Mouse (Mus musculus) midbrain, embryonic 13.5 days (tissue): Measurements from ENCODE around the gene Tmem40. TPM values are rescaled to one million over a fixed set of nuclear protein-coding genes. Genes with fewer than 3 reads are reported as not detected.

Experiments
- ATAC-seq: fragments of 200-750 bp; cut with Nextera tagmentation; 2 replicates; pipeline ENCODE4 v1.8.0; 2017; ENCODE audit warnings: mild to moderate bottlenecking, moderate TSS enrichment, moderate library complexity
- H3K27ac ChIP-seq: fragments of 300-500 bp; sonication (generic); 2 replicates; pipeline ENCODE4 v1.5.1; 2015; ENCODE audit warnings: inconsistent platforms, mild to moderate bottlenecking, moderate library complexity
- H3K27me3 ChIP-seq: fragments of 300-500 bp; sonication (generic); 2 replicates; pipeline ENCODE4 v1.6.1; 2015; ENCODE audit warnings: mild to moderate bottlenecking, inconsistent platforms
- H3K36me3 ChIP-seq: fragments of 300-500 bp; sonication (generic); 2 replicates; pipeline ENCODE4 v1.6.1; 2015; ENCODE audit warnings: mild to moderate bottlenecking, inconsistent platforms
- H3K4me1 ChIP-seq: fragments of 300-500 bp; sonication (generic); replicated peaks from 2 replicates; pipeline ENCODE4 v1.6.1; 2015; ENCODE audit warnings: inconsistent platforms
- H3K4me2 ChIP-seq: fragments of 300-500 bp; sonication (generic); replicated peaks from 2 replicates; pipeline ENCODE4 v1.6.1; 2015; ENCODE audit warnings: moderate library complexity, mild to moderate bottlenecking, inconsistent platforms
- H3K4me3 ChIP-seq: fragments of 300-500 bp; sonication (generic); replicated peaks from 2 replicates; pipeline ENCODE4 v1.5.1; 2015; ENCODE audit warnings: mild to moderate bottlenecking, inconsistent platforms
- H3K9ac ChIP-seq: fragments of 300-500 bp; sonication (generic); replicated peaks from 2 replicates; pipeline ENCODE4 v1.6.1; 2015; ENCODE audit warnings: mild to moderate bottlenecking, inconsistent platforms
- H3K9me3 ChIP-seq: fragments of 300-500 bp; sonication (generic); 2 replicates; pipeline ENCODE4 v1.6.1; 2016; ENCODE audit warnings: mild to moderate bottlenecking, inconsistent platforms
- WGBS: fragments of 180-500 bp; shearing (Covaris S2); methylation state at CpG from one replicate; pipeline ENCODE4 v1.1.7; 2015; 5-methylcytosine and 5-hydroxymethylcytosine counted together
- polyA plus RNA-seq: library from polyadenylated mRNA; unstranded; fragments of >200 nt; fragmentation: Nextera tagmentation; extraction: Ambion mirVana; gene quantifications from 2 replicates; pipeline ENCODE4 v1.2.1, GENCODE M21; 2015

Tmem40 gene
- polyA plus RNA-seq, 1 experiment from 2014 or later = 0.79 TPM

GRCm38 (mm10) chr6:115764179-115764578 lies 2.0 kb upstream of the Tmem40 start:
- ATAC-seq = peak; percentile 90
- no peaks in the 10 kb centered on the region for H3K9me3 ChIP-seq

GRCm38 (mm10) chr6:115760982-115761381 lies 1.2 kb downstream of the Tmem40 start:
- Histone ChIP-seq H3K36me3 (no peaks in the 10 kb centered on the region), H3K9me3 (no peaks in the 10 kb centered on the region), H3K9ac (no peak overlapping the region), H3K27me3 (no peaks in the 10 kb centered on the region), H3K4me1 (peaks cover 13% of the 10 kb centered on the region), H3K4me2 (no peak overlapping the region), H3K4me3 (no peak overlapping the region), H3K27ac (no peak overlapping the region)
- ATAC-seq = no peak
- WGBS = 71% methylated on average over 4 of the region's 4 CpGs

More at GRCm38 (mm10) chr6:115764179-115764578, 2.0 kb upstream of the Tmem40 start:
- no peaks in the 10 kb centered on the region for H3K36me3 ChIP-seq
- H3K4me3 ChIP-seq = no peak overlapping the region
- 0 out of 2 replicates have a peak overlapping the region, but pooled peaks have one; percentile 28 for H3K9ac ChIP-seq
- H3K4me2 ChIP-seq = peak overlapping the region; percentile 36; the same call in 1 of the 2 replicates
- H3K4me1 ChIP-seq = peaks cover 13% of the 10 kb centered on the region
- 6% methylated on average over 7 of the region's 7 CpGs for WGBS
- peak overlapping the region; percentile 77 for H3K27ac ChIP-seq
- H3K27me3 ChIP-seq = no peaks in the 10 kb centered on the region

GRCm38 (mm10) chr6:115760137-115760536 lies 2.1 kb downstream of the Tmem40 start:
- Histone ChIP-seq H3K9me3 (no peaks in the 10 kb centered on the region), H3K36me3 (no peaks in the 10 kb centered on the region), H3K27ac (no peak overlapping the region), H3K4me1 (peaks cover 13% of the 10 kb centered on the region), H3K27me3 (no peaks in the 10 kb centered on the region), H3K4me3 (no peak overlapping the region), H3K9ac (no peak overlapping the region), H3K4me2 (no peak overlapping the region)
- 96% methylated on average over 4 of the region's 4 CpGs for WGBS
- ATAC-seq = no peak

GRCm38 (mm10) chr6:115759461-115759860 lies 2.7 kb downstream of the Tmem40 start:
- ATAC-seq = no peak
- no peak overlapping the region for H3K9ac ChIP-seq
- whole genome bisulfite sequencing = 77% methylated on average over 5 of the region's 5 CpGs
- peaks cover 12% of the 10 kb centered on the region for H3K4me1 ChIP-seq
- no peaks in the 10 kb centered on the region for H3K27me3 ChIP-seq
- no peak overlapping the region for H3K27ac ChIP-seq
- no peaks in the 10 kb centered on the region for H3K36me3 ChIP-seq
- H3K4me3 ChIP-seq = no peak overlapping the region
- no peak overlapping the region for H3K4me2 ChIP-seq
- H3K9me3 ChIP-seq = no peaks in the 10 kb centered on the region

GRCm38 (mm10) chr6:115758981-115759435 lies 3.2 kb downstream of the Tmem40 start:
- Histone ChIP-seq H3K9me3 (no peaks in the 10 kb centered on the region), H3K4me3 (no peak overlapping the region), H3K27me3 (no peaks in the 10 kb centered on the region), H3K9ac (no peak overlapping the region), H3K36me3 (no peaks in the 10 kb centered on the region), H3K4me1 (peaks cover 7% of the 10 kb centered on the region), H3K4me2 (no peak overlapping the region), H3K27ac (no peak overlapping the region)
- ATAC-seq = no peak
- 71% methylated on average over 9 of the region's 9 CpGs for WGBS

GRCm38 (mm10) chr6:115755536-115755935 lies 6.7 kb downstream of the Tmem40 start:
- Histone ChIP-seq H3K4me2 (no peak overlapping the region), H3K27ac (no peak overlapping the region), H3K36me3 (no peaks in the 10 kb centered on the region), H3K9ac (no peak overlapping the region), H3K4me3 (no peak overlapping the region), H3K4me1 (no peaks in the 10 kb centered on the region), H3K27me3 (no peaks in the 10 kb centered on the region), H3K9me3 (no peaks in the 10 kb centered on the region)
- 82% methylated on average over 7 of the region's 7 CpGs for WGBS
- ATAC-seq = no peak

- Histone ChIP-seq H3K4me2 (no peak overlapping the region), H3K36me3 (no peaks in the 10 kb centered on the region), H3K27me3 (no peaks in the 10 kb centered on the region), H3K9ac (no peak overlapping the region), H3K9me3 (no peaks in the 10 kb centered on the region), H3K4me3 (no peak overlapping the region), H3K27ac (no peak overlapping the region), H3K4me1 (0 out of 2 replicates have a peak, but pooled peaks cover 3% of the 10 kb centered on the region)
- ATAC-seq = peak; percentile 72
- WGBS = 21% methylated on average over 1 of the region's 1 CpGs
Observed at GRCm38 (mm10) chr6:115746326-115746725, 15.9 kb downstream of the Tmem40 start.

- H3K9me3 ChIP-seq = no peaks in the 10 kb centered on the region
- WGBS = 0% methylated on average over 1 of the region's 1 CpGs
- no peak for ATAC-seq
Observed at GRCm38 (mm10) chr6:115743569-115743968, 18.6 kb downstream of the Tmem40 start.

GRCm38 (mm10) chr6:115739056-115739455 lies 23.2 kb downstream of the Tmem40 start:
- no peak for ATAC-seq
- Histone ChIP-seq H3K36me3 (no peaks in the 10 kb centered on the region), H3K9ac (no peak overlapping the region), H3K4me3 (no peak overlapping the region), H3K27ac (no peak overlapping the region), H3K4me2 (no peak overlapping the region), H3K27me3 (no peaks in the 10 kb centered on the region), H3K9me3 (peaks cover 5% of the 10 kb centered on the region; the same call in 1 of the 2 replicates), H3K4me1 (no peaks in the 10 kb centered on the region)
- WGBS = 94% methylated on average over 5 of the region's 5 CpGs

More at GRCm38 (mm10) chr6:115743569-115743968, 18.6 kb downstream of the Tmem40 start:
- Histone ChIP-seq H3K4me1 (0 out of 2 replicates have a peak, but pooled peaks cover 3% of the 10 kb centered on the region), H3K36me3 (no peaks in the 10 kb centered on the region), H3K27ac (no peak overlapping the region), H3K4me2 (no peak overlapping the region), H3K4me3 (no peak overlapping the region), H3K9ac (no peak overlapping the region), H3K27me3 (no peaks in the 10 kb centered on the region)

- Histone ChIP-seq H3K9ac (no peak overlapping the region), H3K4me1 (no peaks in the 10 kb centered on the region), H3K36me3 (no peaks in the 10 kb centered on the region), H3K4me2 (no peak overlapping the region), H3K27ac (no peak overlapping the region), H3K9me3 (peaks cover 5% of the 10 kb centered on the region; the same call in 1 of the 2 replicates), H3K4me3 (no peak overlapping the region), H3K27me3 (no peaks in the 10 kb centered on the region)
- ATAC-seq = no peak
- 68% methylated on average over 4 of the region's 4 CpGs for WGBS
Observed at GRCm38 (mm10) chr6:115734909-115735308, 27.3 kb downstream of the Tmem40 start.

GRCm38 (mm10) chr6:115732341-115732928 lies 29.8 kb downstream of the Tmem40 start:
- Histone ChIP-seq H3K27me3 (no peaks in the 10 kb centered on the region), H3K4me3 (no peak overlapping the region), H3K36me3 (no peaks in the 10 kb centered on the region), H3K27ac (no peak overlapping the region), H3K4me1 (no peaks in the 10 kb centered on the region), H3K9ac (no peak overlapping the region), H3K4me2 (no peak overlapping the region), H3K9me3 (peaks cover 7% of the 10 kb centered on the region)
- WGBS = 80% methylated on average over 22 of the region's 22 CpGs
- ATAC-seq = no peak

GRCm38 (mm10) chr6:115730560-115731342 lies 31.5 kb downstream of the Tmem40 start:
- H3K27me3 ChIP-seq = no peaks in the 10 kb centered on the region
- no peak for ATAC-seq
- H3K4me1 ChIP-seq = no peaks in the 10 kb centered on the region
- WGBS = 82% methylated on average over 20 of the region's 20 CpGs
- H3K27ac ChIP-seq = no peak overlapping the region
- H3K4me3 ChIP-seq = no peak overlapping the region
- H3K4me2 ChIP-seq = no peak overlapping the region
- no peaks in the 10 kb centered on the region for H3K36me3 ChIP-seq
- H3K9ac ChIP-seq = no peak overlapping the region
- H3K9me3 ChIP-seq = peaks cover 9% of the 10 kb centered on the region
